Mouse (Mus musculus) gastrocnemius, postnatal 25 days (tissue): ENCODE results near the gene Prox1. TPM values are rescaled to one million over a fixed set of nuclear protein-coding genes. Genes with fewer than 3 reads are reported as not detected.

Experiments
- DNase-seq: peaks from one replicate; pipeline ENCODE4 v3.0.0; 2022
- total RNA-seq, 2 experiments: library from RNA; stranded (reverse); gene quantifications; 1 replicate in 1 of 2; 2 replicates in 1 of 2; pipeline ENCODE4 v1.2.3; 2021

Prox1 gene
- total RNA-seq, 2 experiments from 2014 or later = 2.6 to 3.8 TPM

DNA sequence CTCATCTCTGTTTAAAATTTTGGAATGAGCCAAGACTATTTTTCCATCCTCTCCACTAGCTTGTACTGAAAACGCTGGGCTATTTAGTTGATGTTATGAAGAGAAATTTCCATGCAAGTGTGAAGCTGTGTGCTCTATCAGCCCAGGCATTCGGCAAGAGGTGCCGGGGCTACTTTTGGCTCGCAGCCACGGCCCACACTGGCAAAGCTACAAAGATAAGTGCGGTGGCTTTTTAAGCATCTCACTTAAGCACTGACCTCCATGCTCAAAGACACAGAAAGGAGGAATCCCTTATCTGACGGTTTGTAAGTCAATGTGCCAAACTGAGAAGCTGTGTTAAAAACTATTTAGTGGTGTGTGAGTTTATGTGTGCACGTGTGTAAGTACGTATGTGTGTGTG is 26.9 kb downstream of the Prox1 start:
- no peak for DNase-seq

DNA sequence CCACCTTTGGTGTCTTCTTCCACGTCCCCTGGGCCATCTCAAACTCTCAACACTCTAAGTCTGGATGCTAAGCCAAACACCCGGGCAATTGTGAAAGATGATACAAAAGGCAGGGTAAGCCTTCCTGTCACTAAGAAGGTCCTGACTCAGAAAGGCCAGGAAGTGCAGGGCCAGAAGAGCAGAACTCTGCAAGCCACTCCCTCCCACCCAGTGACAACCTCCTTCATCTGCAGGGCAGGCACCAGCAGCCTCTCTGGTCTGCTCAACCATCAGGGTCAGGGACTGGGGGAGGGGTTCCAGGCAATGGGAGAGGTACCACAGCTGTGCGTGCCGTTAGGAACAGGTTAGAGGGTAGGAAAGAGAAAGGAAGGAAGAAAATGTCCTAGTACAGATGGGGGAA is 27.9 kb downstream of the Prox1 start:
- DNase-seq = no peak

GRCm38 (mm10) chr1:190140519-190140918 is 30.0 kb downstream of the Prox1 start:
- DNase-seq = no peak

DNA sequence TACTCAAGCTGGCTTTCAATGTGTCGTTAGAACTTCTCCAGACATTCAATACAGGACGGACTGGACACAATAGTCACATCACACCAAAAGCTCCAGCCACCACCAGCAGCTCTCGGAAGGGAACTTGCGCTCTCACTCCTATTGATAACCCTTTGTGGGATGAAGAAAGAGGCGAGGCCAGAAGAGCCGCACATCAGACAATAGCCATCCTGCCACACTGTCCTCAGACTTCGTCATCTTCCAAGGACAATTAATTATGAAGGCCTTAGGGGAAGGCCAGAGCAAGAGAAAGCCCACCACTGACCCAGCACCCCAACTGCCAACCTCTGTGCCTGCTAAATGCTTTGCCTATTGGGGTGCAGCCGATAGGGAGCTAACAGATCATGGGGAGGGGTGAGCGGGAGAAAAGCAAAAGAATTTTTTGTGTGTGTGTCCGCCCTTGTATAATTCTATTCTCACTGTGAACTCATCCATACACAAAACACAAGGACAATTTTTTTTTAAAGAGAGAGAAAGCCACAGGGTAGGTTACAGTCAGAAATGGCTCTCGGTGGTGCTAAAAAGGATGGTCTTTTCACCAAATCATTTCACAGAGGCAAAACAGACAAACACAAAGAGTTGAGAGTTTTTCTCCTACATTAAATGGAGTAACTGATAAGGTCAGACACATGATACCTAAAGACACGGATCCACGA is 30.7 kb downstream of the Prox1 start:
- DNase-seq = no peak

DNA sequence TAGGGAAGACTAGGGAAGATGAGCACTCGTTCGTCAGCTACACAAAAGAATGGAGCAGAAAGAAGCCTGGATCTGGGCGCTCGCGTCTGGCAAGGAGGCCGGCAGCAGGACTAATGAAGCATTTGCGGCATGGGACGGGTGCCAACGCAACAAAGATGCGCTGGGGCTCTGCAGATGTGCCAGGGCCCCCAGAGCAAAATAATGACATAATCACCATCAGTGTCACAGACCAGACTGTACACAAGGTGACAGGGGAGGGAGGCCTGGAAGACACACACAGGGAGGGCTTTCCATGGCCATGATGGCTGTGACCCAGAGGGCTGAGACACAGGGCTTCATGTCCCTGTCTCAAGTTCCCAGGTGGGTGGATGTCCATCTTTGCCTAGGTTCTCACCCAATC is 32.6 kb downstream of the Prox1 start:
- DNase-seq = no peak

- no peak for DNase-seq
Observed at GRCm38 (mm10) chr1:190132897-190133296, 37.6 kb downstream of the Prox1 start.

GRCm38 (mm10) chr1:190130888-190131287 is 39.6 kb downstream of the Prox1 start:
- no peak for DNase-seq

DNA sequence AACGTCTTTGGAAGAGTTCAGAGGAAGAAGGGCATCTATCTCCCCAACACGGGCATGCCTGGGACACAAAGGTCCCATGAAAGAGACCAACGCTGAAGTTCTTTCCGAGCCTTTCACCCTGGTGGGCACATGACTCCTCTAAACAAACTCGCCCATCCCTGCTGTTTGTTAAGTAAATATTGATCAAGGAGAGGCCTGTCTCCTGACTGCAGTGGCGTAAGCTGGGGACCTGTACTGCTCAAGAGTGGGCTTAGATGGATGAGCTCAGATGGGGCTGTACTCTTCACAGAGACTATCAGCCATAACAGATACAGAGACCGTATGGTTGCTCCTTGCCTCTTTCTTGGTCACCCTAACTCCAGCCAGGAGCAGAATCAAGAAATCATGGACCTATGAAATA is 41.0 kb downstream of the Prox1 start:
- no peak for DNase-seq

- no peak for DNase-seq
Observed at GRCm38 (mm10) chr1:190128674-190129322, 41.7 kb downstream of the Prox1 start.

DNA sequence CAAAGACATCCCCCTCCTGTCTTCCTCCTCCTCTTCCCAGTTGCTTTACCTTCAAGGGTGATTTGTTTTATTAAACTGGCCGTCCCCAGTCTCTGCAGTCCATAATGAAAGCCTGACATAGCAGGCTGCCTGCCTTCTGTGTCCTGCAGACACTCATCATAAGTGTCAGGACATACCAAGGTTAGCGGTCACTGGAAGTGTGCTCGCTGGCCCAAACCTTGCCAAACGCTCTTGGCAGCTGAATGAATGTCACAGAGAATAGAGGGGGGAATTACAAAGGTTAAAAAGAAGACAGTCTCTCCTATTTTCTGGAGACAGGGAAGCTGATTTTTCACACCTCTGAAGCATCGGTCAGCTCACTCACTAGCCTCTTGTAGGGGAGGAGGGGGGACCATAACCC is 42.6 kb downstream of the Prox1 start:
- DNase-seq = no peak

GRCm38 (mm10) chr1:190127163-190127795 is 43.2 kb downstream of the Prox1 start:
- DNase-seq = no peak

- DNase-seq = no peak
Observed at GRCm38 (mm10) chr1:190124961-190125739, 45.4 kb downstream of the Prox1 start.

DNA sequence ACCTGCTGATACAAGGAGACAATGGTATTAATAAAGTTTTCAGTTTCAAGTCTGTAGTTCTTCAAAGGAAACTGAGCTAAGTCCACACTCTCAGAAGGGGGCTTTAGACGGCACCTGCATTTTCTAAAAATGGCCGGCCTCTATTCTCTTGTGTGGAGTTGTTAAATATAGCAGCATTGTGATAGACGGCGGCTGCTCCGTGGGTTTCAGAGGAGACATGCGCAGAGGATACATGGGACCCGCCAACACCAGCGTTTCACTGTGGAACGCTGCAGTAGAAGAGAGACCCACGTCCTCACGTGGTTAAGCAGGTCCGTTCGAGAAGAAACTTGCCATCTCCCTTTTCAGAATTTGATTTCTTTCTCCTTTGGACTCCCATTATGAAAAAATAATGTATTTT is 47.1 kb downstream of the Prox1 start:
- DNase-seq = no peak

- no peak for DNase-seq
Observed at GRCm38 (mm10) chr1:190115985-190116384, 54.5 kb downstream of the Prox1 start.

DNA sequence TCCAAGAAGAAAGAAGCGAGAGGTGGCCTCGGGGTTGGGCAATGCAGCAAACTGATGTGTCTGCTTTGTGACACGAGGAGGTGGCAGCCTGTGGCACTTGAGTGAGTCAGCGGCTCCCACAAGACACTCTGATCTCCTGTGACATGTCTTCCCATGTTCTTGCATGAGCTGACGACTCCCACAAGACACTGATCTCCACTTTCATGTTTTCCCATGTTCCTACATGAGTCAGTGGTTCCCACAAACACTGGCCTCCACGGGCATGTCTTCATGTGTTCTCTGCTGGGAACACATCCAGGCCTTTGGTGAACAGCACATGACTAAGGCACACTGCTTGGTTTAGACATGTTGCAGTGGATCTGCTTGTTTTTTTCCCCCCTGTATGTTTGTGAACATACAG is 58.8 kb downstream of the Prox1 start:
- DNase-seq = no peak

GRCm38 (mm10) chr1:190107587-190107986 is 62.9 kb downstream of the Prox1 start:
- no peak for DNase-seq

GRCm38 (mm10) chr1:190106674-190107420 is 63.7 kb downstream of the Prox1 start:
- no peak for DNase-seq

DNA sequence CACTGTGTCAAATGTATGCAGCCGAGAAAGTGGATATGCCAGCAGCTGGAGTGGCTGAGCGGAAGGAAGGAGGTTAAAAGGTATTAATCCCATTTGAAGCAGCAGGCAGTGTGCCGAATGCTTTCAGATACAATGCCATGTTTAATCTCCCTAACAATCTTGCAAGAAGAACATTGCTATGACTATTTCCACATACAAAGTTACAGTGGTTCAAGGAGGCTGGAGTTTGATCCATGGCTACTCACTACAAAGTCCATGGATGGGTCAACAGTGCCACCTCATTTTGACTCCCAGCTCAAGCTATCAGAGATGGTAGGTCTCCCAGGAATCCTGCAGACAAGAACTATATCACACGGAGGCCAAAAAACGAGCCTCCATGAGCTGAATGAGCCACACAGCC is 64.5 kb downstream of the Prox1 start:
- DNase-seq = no peak

GRCm38 (mm10) chr1:190093326-190093725 is 77.2 kb downstream of the Prox1 start:
- no peak for DNase-seq

GRCm38 (mm10) chr1:190092076-190092475 is 78.4 kb downstream of the Prox1 start:
- no peak for DNase-seq

- no peak for DNase-seq
Observed at GRCm38 (mm10) chr1:190088929-190089328, 81.6 kb downstream of the Prox1 start.

DNA sequence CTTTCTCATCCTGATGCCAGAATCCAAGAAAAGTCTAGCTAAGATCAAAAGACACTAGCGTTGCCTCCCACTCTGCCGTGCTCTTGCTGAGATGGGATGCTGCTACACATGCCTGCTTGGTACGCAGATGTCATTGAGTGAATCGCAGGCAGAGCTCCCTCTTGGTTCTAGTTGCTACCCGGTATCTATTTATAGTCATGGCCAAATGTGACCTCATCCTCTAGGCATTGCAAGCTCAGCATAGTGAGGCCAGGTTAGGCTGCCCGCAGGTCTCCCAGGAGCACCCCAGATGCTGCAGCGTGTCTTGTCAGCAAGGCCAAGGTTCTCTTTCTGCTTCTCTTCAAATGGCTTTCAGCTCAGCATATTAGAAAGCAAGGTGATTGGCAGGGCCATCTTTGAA is 84.8 kb downstream of the Prox1 start:
- no peak for DNase-seq
